Mouse (Mus musculus) heart, embryonic 16.5 days (tissue): ENCODE measurements around the gene Mrpl58. TPM values are rescaled to one million over a fixed set of nuclear protein-coding genes. Genes with fewer than 3 reads are reported as not detected.
A peak's percentile ranks its signal among the peaks of the same experiment; 100 is the strongest.
"Not testable (repeated sequence)": the region's sequence is repeated elsewhere in the genome, so short reads cannot be mapped to it uniquely, and the experiment has no call there.

ENCODE experiments used
- ATAC-seq: fragments of 200-750 bp; cut with Nextera tagmentation; replicated peaks from 2 replicates; pipeline ENCODE4 v1.8.0; 2017; ENCODE audit warnings: moderate number of reproducible peaks; ENCODE audit not compliant: insufficient read depth, low FRiP score; ENCODE audit errors: extremely low read depth
- H3K27ac ChIP-seq: fragments of 300-500 bp; sonication (generic); 2 replicates; pipeline ENCODE4 v1.5.1; 2014; ENCODE audit warnings: mild to moderate bottlenecking, low read length, control low read depth, moderate library complexity
- H3K27me3 ChIP-seq: fragments of 300-500 bp; sonication (generic); 2 replicates; pipeline ENCODE4 v1.6.1; 2014; ENCODE audit warnings: low read length, mixed read lengths; ENCODE audit not compliant: control insufficient read depth, insufficient read depth
- H3K36me3 ChIP-seq: fragments of 300-500 bp; sonication (generic); 2 replicates; pipeline ENCODE4 v1.6.1; 2014; ENCODE audit not compliant: control insufficient read depth, insufficient read depth
- H3K4me1 ChIP-seq: fragments of 300-500 bp; sonication (generic); 2 replicates; pipeline ENCODE4 v1.6.1; 2014; ENCODE audit warnings: low read length, mixed read lengths; ENCODE audit not compliant: control insufficient read depth, insufficient read depth
- H3K4me2 ChIP-seq: fragments of 300-500 bp; sonication (generic); 2 replicates; pipeline ENCODE4 v1.6.1; 2014; ENCODE audit warnings: low read depth, mild to moderate bottlenecking, control low read depth, low read length
- H3K4me3 ChIP-seq: fragments of 300-500 bp; sonication (generic); 2 replicates; pipeline ENCODE4 v1.5.1; 2014; ENCODE audit warnings: mild to moderate bottlenecking, control low read depth, low read length
- H3K9ac ChIP-seq: fragments of 300-500 bp; sonication (generic); 2 replicates; pipeline ENCODE4 v1.6.1; 2014; ENCODE audit warnings: low read length, control low read depth
- H3K9me3 ChIP-seq: fragments of 300-500 bp; sonication (generic); replicated peaks from 2 replicates; pipeline ENCODE4 v1.6.1; 2016; ENCODE audit warnings: low read length; ENCODE audit not compliant: control insufficient read depth
- WGBS: fragments of 180-500 bp; shearing (Covaris S2); extraction: QIAGEN DNeasy Blood & Tissue Kit; methylation state at CpG from one replicate; pipeline ENCODE4 v1.1.7; 2014; 5-methylcytosine and 5-hydroxymethylcytosine counted together
- polyA plus RNA-seq: library from polyadenylated mRNA; unstranded; fragments of >200 nt; fragmentation: Nextera tagmentation; extraction: Ambion mirVana; gene quantifications from 2 replicates; pipeline ENCODE4 v1.2.1, GENCODE M21; 2015

Mrpl58 gene
- polyA plus RNA-seq, 1 experiment from 2014 or later: 179 TPM

DNA sequence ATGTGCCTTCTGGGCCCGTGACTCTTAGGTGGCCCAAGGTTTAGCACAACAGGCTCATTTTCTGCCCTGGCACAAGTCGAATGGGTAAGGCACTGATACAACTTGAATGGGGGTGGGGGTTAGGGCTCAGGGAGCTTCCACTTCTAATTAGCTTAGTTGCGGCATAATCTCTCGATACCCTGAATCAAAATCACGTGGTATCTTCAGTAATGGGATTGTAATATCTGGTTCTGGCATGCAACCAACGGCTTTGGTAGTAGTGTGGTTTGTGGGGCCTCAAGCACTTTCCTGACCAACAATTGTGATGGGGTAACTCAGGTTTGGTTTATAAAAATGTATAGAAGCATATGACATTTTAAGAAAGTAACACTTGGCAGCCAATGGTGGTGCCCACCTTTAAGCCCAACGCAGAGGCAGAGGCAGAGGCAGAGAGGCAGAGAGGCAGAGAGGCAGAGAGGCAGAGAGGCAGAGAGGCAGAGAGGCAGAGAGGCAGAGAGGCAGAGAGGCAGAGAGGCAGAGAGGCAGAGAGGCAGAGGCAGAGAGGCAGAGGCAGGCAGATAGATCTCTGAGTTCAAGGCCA lies 48.8 kb downstream of the Mrpl58 start:
- H3K36me3 ChIP-seq: no peaks in the 10 kb centered on the region
- WGBS: 79% methylated on average over 7 of the region's 7 CpGs
- no peak overlapping the region for H3K9ac ChIP-seq
- no peak for ATAC-seq
- H3K4me1 ChIP-seq: peaks cover 9% of the 10 kb centered on the region
- no peaks in the 10 kb centered on the region for H3K27me3 ChIP-seq
- H3K27ac ChIP-seq: no peak overlapping the region; the same call in 1 of the 2 replicates
- H3K4me3 ChIP-seq: no peak overlapping the region
- H3K9me3 ChIP-seq: no peaks in the 10 kb centered on the region; the same call in 1 of the 2 replicates
- H3K4me2 ChIP-seq: no peak overlapping the region

DNA sequence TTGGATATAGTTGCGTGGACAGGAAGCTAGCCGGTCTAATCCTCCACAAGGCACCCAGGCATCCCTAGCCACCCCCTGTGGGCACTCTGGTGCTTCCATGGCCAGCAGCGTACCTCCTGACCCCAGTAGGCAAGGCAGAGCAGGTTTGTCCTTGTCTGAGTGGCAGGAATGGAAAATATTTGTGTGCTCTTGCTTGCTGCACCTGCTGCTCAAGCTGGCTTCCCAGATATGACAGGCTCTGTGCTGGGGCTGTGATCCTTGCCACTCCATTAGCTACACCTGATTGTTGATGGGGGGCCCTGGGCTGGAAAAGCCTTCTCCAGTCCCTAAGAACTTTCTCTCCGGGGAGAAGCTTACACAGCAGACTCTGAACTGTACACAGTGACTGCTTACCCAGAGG lies 49.8 kb downstream of the Mrpl58 start:
- WGBS: 59% methylated on average over 4 of the region's 4 CpGs
- H3K27ac ChIP-seq: peak overlapping the region; percentile 17; the same call in 1 of the 2 replicates

DNA sequence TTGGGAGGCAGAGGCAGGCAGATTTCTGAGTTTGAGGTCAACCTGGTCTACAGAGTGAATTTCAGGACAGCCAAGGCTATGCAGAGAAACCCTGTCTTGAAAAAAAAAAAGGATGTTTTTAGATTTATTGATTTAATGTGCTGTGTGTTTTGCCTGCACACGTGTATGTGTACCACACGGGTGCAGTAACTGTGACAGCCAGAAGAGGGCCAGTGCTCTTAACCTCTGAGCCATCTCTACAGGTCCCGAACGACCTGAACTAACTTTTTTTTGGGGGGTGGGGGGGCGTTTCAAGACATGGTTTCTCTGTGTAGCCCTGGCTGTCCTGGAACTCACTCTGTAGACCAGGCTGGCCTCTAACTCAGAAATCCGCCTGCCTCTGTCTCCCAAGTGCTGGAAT lies 51.3 kb downstream of the Mrpl58 start:
- not testable (repeated sequence) for H3K27me3 ChIP-seq, H3K9ac ChIP-seq, H3K4me1 ChIP-seq, H3K9me3 ChIP-seq, H3K36me3 ChIP-seq, ATAC-seq, H3K27ac ChIP-seq, H3K4me3 ChIP-seq, H3K4me2 ChIP-seq
- 86% methylated on average over 6 of the region's 6 CpGs for WGBS

More for the DNA sequence above, 49.8 kb downstream of the Mrpl58 start:
- Histone ChIP-seq H3K27me3 (no peaks in the 10 kb centered on the region), H3K9me3 (no peaks in the 10 kb centered on the region; the same call in 1 of the 2 replicates), H3K4me1 (peaks cover 9% of the 10 kb centered on the region), H3K4me2 (no peak overlapping the region), H3K4me3 (no peak overlapping the region), H3K36me3 (no peaks in the 10 kb centered on the region), H3K9ac (no peak overlapping the region)
- no peak for ATAC-seq

DNA sequence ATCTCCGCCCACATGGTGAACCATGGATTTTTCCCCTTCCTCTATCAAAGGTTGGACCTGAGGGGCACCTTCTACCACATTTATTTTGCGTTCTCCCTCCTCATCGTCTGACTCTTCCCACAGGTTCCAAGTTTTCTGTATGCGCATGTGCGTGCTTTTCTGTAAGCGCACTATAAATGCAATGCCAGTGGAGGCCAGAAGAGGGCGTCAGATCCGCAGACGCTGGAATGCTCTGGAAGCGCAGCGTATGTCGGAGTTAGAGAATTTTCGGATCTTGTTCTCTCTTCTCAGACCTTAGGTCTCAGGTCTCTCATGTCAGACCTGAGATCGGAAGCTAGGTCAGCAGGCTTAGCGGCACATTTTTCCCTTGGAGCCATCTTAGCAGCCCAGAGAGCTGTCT lies 52.1 kb downstream of the Mrpl58 start:
- Histone ChIP-seq H3K27ac (no peak overlapping the region), H3K27me3 (no peaks in the 10 kb centered on the region), H3K4me3 (no peak overlapping the region), H3K4me1 (peaks cover 9% of the 10 kb centered on the region), H3K4me2 (no peak overlapping the region), H3K9me3 (no peaks in the 10 kb centered on the region; the same call in 1 of the 2 replicates), H3K9ac (no peak overlapping the region), H3K36me3 (no peaks in the 10 kb centered on the region)
- WGBS: 86% methylated on average over 15 of the region's 15 CpGs
- no peak for ATAC-seq

DNA sequence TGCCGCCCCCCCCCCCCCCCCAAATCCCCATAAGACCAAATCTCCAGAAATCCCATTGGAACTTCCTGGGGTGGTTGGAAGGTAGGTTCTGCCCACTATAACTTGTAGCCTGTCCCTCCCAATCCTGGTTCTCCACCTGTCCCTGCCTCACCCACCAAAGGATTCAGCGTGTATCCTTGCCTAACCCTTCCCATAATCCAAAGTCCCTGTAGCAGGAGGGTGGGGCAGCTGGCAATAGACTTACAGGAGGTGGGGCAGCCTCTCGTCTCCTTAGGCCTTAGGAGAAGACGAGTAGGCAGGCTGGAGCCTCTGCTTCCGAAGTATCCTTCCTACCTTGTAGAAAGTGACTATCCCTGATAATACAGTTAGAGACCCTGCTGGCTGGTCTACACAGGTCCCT lies 52.6 kb downstream of the Mrpl58 start:
- no peak overlapping the region for H3K9ac ChIP-seq
- H3K4me2 ChIP-seq: no peak overlapping the region
- no peaks in the 10 kb centered on the region for H3K36me3 ChIP-seq
- no peaks in the 10 kb centered on the region for H3K27me3 ChIP-seq
- no peak for ATAC-seq
- no peak overlapping the region for H3K27ac ChIP-seq
- H3K4me3 ChIP-seq: no peak overlapping the region
- 94% methylated on average over 5 of the region's 5 CpGs for WGBS
- H3K4me1 ChIP-seq: peaks cover 9% of the 10 kb centered on the region
- H3K9me3 ChIP-seq: no peaks in the 10 kb centered on the region; the same call in 1 of the 2 replicates

DNA sequence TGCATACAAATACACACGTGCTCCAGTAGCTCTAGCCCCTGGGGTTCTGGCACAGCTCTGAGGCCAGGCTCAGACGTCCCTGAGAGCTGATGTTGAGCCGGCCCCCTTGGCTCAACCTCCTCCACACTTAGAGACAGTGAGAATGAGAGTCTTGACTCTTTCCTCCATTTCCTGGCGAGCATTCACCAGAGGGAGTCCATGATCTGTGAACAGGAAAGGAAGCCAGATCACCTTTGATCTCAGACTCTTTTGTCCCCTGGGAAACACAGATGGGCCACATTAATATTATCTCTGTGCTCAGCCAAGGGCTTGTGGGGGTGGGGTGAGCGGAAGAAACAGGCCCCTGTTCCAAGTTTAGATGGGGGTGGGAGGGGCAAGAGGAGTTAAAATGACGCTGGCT lies 53.9 kb downstream of the Mrpl58 start:
- no peak overlapping the region for H3K4me3 ChIP-seq
- 29% methylated on average over 6 of the region's 6 CpGs for WGBS
- ATAC-seq: no peak; the same call in 1 of the 2 replicates
- no peaks in the 10 kb centered on the region for H3K36me3 ChIP-seq
- H3K4me2 ChIP-seq: no peak overlapping the region
- H3K9me3 ChIP-seq: no peaks in the 10 kb centered on the region; the same call in 1 of the 2 replicates
- no peak overlapping the region for H3K9ac ChIP-seq
- 0 out of 2 replicates have a peak overlapping the region, but pooled peaks have one; percentile 28 for H3K27ac ChIP-seq
- H3K4me1 ChIP-seq: peaks cover 9% of the 10 kb centered on the region
- H3K27me3 ChIP-seq: no peaks in the 10 kb centered on the region

DNA sequence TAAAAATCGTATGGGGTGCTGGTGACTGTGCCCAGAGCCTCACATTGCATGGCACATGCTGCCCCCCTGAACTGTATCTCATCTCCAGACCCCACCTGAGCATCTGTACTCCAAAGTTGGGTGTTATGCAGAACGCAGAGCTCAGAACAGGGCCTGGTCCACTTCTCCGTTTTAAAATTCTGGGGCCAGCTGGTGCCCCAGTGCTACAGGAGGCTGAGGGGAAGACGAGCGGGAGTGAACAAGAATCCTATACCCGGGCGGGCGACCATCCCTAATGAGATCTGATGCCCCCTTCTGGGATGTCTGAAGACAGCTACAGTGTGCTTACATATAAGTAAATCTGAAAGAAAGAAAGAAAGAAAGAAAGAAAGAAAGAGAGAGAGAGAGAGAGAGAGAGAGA lies 57.4 kb downstream of the Mrpl58 start:
- H3K4me2 ChIP-seq: no peak overlapping the region
- 28% methylated on average over 8 of the region's 8 CpGs for WGBS
- no peak overlapping the region for H3K4me3 ChIP-seq
- H3K4me1 ChIP-seq: peaks cover 9% of the 10 kb centered on the region
- no peak for ATAC-seq
- H3K9ac ChIP-seq: no peak overlapping the region
- H3K36me3 ChIP-seq: no peaks in the 10 kb centered on the region
- no peaks in the 10 kb centered on the region for H3K9me3 ChIP-seq
- no peaks in the 10 kb centered on the region for H3K27me3 ChIP-seq
- no peak overlapping the region for H3K27ac ChIP-seq

DNA sequence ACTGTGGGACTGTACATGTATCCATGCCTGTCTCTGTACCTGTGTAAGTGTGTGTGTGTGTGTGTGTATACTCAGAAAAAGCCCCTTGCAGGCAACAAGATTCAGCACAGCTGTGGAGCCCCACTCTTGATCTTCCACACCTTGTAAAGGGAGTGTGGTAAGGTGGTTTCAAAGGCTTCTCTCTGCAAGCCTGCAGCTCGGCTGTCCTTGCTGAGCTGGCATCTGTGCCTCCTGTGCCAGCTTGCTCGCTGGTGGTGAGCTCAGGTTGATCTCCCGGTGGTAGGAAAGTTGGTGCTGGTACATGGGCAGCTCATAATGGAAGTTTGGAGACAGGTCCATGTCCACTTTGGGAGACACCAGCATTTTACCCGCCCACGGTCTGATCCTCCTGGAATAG lies 58.3 kb downstream of the Mrpl58 start:
- no peak for ATAC-seq
- no peaks in the 10 kb centered on the region for H3K9me3 ChIP-seq
- no peak overlapping the region for H3K4me3 ChIP-seq
- H3K9ac ChIP-seq: no peak overlapping the region
- WGBS: 73% methylated on average over 5 of the region's 5 CpGs
- no peak overlapping the region for H3K4me2 ChIP-seq
- H3K36me3 ChIP-seq: no peaks in the 10 kb centered on the region
- H3K4me1 ChIP-seq: peaks cover 9% of the 10 kb centered on the region
- no peak overlapping the region for H3K27ac ChIP-seq
- no peaks in the 10 kb centered on the region for H3K27me3 ChIP-seq
